Mouse (Mus musculus) hindlimb bud, embryonic 11.5 days (tissue): ENCODE data around the gene Clca4a.
"Not testable (repeated sequence)": the region's sequence is repeated elsewhere in the genome, so short reads cannot be mapped to it uniquely, and the experiment has no call there.

Source experiments
- DNase-seq: peaks from one replicate; pipeline ENCODE4 v3.0.0-alpha.2; 2012; ENCODE audit warnings: low read depth, low spot score; ENCODE audit errors: extremely low spot score

Gene Clca4a

DNA sequence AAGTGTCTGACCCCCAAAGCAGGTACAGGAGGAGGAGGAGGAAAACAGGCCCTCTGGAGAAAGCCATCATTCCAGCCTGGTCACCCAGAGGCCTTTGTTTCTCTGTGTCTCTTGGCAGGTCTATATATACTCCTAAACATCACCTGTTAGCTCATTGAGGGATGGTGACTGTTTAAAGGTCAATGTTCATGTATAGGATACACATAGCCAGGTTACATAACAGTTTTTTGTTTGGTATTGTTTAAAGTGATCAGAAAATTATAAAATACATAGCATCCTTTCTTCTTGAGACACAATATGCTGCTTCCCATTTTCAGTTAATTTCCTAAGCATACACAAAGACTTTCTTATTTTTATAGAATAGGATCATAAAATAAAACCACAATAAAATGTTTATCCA is at the start of gene Clca4a:
Gene Clca4a, minus strand, starts transcription at position 101 of the 400 bp plus-strand sequence.
- no peak for DNase-seq

DNA sequence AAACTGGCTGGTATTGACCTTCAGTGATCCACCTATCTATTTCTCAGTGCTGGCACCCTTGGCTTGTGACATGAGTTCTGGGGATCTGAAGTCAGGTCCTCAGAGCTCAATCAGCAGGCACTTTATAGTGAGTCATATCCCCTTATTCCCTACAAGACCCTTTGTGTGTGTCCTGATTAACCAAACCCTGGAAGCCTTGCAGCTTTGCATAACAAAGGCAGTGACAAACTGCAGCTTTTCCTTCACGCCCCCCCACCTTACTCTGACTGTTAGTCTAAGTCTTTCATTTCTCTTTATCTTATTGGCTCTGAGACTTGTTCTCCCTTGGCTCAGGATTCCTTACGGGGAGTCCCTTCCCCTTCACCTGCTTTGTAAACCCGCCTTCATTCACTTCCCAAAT is 43.0 kb upstream of the Clca4a start:
- no peak for DNase-seq

DNA sequence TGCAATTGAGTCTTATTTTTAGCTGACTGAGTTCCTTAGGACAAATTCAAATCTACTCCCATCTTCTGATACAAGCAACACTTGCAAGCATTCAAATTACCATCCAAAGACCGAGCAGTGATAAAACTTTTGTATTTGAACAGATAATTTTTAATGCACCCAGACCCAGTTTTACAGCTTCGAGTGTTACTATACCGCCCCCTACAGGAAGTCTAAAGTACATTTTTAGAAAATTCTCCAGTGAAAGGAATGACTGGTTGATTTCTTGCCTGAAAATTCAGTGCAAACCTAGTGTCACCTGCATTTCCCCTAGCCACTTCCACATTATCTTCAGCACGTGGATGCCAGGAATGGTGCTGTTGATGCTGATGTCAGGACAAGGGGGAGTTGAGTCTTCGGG is 29.6 kb upstream of the Clca4a start:
- no peak for DNase-seq

DNA sequence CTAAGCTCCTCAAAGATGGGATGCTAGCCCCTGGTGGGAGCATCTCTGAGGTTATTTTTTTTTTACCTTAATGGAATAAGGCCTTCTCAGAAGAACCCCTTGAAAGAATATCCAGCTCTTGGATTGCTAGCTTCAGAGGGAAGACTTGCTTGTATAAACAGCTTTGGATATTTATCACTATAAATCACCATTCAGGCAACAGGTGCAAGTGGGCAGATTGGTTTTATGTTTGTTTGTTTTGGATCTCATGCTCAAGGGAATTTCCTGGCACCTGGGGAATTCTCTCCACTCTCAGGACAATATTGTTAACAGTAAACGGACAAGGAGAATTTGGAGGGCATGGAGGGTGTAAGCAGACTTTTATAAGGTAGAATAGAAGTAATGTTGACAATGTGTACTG is 26.1 kb upstream of the Clca4a start:
- DNase-seq, result no peak

- no peak for DNase-seq
Measured at GRCm38 (mm10) chr3:144993055-144993454, 18.2 kb upstream of the Clca4a start.

GRCm38 (mm10) chr3:144992618-144993017 is 17.8 kb upstream of the Clca4a start:
- DNase-seq, result no peak

GRCm38 (mm10) chr3:144985890-144986289 is 11.0 kb upstream of the Clca4a start:
- DNase-seq, result no peak

GRCm38 (mm10) chr3:144980551-144980950 is 5.7 kb upstream of the Clca4a start:
- DNase-seq, result no peak

DNA sequence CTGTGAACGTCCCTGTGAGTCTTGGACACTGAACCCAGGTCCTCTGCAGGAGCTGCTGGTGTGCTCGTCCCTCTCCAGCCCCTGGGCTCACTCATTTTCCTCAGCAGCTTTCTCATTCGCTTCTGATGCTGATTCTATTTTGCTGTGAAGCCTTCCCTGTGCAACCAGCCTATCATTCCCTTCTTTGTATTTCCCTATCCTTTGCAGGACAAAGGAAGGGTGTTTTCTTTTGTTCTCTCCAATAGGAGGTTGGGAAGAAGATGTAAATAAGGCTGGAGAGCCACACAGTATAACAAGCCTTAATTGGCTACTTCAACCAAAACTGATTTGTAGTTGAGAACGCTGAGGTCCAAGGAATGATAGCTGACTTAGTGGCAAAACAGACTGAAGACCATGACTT is 2.8 kb upstream of the Clca4a start:
- no peak for DNase-seq

- DNase-seq, result no peak
Measured at GRCm38 (mm10) chr3:144976091-144976490, 1.2 kb upstream of the Clca4a start.

DNA sequence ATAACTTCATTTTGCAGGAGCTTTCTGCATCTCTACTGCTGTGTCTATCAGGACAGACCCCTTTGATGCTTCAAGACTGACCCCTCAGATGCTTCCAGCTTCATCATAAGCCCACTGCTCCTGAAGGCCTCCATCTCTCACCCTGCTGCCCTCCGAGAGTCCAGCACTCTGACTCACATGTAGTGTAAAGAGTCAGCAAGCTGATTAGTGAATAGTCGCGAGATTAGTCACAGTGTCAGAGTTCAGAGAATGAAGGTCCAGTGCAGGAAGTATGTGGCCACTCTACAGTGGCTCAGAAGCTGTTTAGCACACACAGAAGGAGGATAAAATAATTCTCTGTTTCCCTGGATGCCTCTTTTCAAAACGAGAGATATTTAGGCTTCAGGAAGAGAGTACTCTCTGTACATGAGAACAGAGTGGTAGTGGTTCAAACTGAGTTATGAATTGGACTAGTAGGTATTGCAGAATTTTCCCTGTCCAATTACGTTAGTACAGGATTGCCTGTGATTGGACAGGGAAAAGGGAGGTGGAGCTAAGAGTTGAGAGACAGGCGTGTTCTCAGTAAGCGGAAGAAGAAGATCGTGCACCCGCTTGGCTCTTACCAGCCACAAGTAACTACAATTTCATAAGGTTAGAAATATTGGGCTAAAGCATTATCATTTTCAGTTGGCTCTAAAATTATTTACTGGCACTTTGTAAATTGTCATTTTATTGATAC is 3.1 kb downstream of the Clca4a start:
- no peak for DNase-seq

DNA sequence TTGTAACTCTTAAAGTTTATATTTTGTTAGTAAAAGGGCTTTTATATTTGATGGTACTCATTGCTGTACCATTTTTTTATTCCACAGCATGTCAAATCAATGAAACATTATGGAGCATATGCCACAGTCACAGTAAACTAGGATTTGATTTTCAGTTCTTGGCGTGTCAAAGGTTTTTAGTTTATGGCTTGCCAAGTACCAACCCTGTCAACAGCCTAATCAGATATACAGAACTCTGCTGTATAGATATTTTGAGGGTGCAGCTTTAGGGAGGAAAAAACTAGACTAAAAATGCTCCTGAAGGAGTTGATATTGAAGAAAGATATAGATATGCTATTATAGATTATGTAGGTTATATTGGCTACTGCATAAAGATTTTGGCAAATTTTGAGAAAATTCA is 5.1 kb downstream of the Clca4a start:
- no peak for DNase-seq

DNA sequence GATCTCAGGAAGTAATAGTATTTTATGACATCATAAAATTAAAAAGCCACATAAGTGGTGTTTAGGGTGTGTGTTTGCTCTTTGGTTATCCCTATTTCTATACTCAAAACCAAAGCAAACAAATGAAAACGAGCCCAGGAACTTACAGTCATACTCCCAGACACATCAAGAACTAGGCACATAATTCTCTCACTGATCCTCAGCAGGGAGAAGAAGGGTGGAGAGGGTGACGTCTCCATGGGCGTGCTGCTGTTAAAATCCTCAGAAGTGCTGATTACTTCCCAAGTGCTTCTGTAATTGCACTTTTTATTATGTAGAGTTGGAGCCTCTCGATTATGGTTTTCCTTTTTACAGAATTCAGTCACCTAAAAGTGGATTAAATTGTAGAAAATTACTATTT is 8.8 kb downstream of the Clca4a start:
- DNase-seq, result no peak

- no peak for DNase-seq
Measured at GRCm38 (mm10) chr3:144950829-144951228, 24.0 kb downstream of the Clca4a start.

DNA sequence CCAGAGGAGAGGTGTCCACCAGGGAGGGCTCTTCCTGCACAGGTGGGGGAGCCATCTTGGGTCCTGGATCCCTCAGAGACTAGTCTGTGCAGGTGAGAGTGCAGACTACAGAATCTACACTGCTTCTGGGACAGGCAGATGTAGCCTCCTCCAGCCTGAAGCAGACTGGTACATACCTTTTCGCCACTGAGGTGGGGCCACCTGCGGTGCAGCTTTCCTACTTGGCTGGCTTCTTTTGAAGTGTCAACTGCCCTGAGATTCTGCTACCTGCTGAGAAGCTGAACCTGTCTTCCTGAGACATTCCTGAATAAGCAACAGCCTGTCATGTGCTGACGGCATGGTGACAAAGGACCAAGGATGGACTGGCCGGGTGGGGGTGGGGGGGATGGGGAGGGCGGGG is 27.5 kb downstream of the Clca4a start:
- not testable (repeated sequence) for DNase-seq

- DNase-seq, result not testable (repeated sequence)
Measured at GRCm38 (mm10) chr3:144933625-144934024, 41.2 kb downstream of the Clca4a start.

DNA sequence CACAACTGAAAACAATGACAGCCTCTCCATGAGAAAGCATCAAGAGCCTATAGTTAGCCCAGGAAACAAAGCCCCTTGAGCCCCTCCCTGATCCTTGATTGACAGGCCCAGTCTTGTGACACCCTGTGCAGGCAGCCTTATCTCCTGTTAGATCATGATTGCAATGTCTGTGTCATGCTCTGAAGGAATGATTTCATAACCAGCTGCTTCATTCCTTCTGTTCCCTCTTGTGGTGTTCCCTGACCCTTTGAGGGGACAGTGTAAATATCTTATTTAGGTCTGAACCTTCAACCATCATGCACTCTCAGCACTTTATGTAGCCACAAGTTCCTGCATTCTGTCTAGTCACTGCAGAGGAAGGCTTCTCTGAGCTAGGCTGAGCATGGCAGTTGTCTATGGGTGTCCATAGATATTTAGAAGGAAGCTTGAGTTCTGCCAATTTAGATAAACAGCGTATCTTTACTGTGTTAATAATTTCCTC is 41.8 kb downstream of the Clca4a start:
- no peak for DNase-seq

DNA sequence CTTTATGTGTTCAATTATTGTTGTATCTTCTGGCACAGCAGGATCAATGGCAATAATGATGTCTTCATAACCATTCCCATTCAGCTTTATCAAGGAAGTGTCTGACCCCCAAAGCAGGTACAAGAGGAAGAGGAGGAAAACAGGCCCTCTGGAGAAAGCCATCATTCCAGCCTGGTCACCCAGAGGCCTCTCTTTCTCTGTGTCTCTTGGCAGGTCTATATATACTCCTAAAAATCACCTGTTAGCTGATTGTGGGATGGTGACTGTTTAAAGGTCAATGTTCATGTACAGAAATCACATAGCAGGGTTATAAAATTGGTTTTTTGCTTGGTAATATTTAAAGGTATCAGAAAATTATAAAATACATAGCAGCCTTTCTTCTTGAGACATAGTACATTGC is 42.5 kb downstream of the Clca4a start, which contains the start of gene Clca4b:
Gene Clca4b, minus strand, starts transcription at position 195 of the 400 bp plus-strand sequence.
- no peak for DNase-seq

DNA sequence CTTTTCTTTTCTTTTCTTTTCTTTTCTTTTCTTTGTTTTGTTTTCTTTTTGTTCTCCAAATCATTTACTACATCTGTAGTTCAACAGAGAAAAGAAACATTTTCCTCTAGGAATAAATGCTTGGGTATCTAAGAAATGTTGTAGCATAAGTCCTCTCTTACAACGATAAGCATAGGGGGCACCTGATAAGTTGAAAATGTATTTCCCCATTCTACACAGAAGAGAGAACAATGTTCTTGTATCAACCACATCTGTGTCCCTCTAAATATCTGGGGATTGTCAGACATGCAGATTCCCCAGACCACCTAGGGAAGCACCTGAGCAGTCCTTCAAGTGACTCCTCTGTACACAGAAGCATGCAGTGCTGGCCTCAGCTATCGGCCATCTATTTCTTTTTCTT is 60.8 kb downstream of the Clca4a start:
- no peak for DNase-seq
